ENCODE assay signal across 9 mouse cellular contexts in the genomic region with DNA sequence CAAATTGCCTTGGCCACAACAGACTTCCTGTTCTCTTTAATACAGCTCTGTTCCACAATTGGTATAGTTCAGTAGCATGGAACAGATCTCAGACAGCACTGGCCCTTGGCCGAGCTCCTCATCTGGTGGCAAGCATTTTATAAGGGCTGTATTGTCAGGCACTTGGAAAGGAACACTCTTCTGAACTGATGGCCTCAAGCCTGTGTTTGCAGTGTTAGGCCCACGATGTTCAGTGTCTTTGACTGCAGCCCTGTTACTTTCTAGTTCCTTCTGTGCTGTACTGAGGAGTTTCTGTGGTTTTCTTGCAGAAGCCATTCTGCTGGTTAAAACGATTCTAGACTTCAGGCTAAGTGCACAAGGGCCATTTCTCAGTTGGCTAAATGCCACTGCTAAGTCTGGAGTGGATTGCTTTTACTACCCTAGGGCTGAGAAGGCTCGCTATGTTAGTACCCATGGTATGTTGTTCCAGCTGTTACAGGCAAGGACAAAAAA.
DNase-seq lines count a peak whose midpoint lies in the region; ATAC-seq and TF ChIP-seq lines count a peak whose summit lies in the region.
"Had no signal": no experiment of that assay in that cellular context is flagged by ENCODE, and none has a peak within 500 bp of the region (broad histone marks: within the 10 kb centered on the region; RNA-seq: fewer than 3 reads in every experiment).

No protein-coding gene starts in this region.

- H3K27ac ChIP-seq in limb, embryonic 12.5 days: peak overlapping the region; percentile 83
- H3K27ac ChIP-seq in limb, embryonic 10.5 days: no peak overlapping the region
- peak overlapping the region; percentile 86 for H3K27ac ChIP-seq in macrophage
- H3K27ac ChIP-seq in stomach, postnatal 0 days (replicated peaks): 0 out of 2 replicates have a peak overlapping the region, but pooled peaks have one; percentile 18
- H3K27ac ChIP-seq: left cerebral cortex, adult 2 months had no signal

- no peak for TF ChIP-seq CTCF in stomach, postnatal 0 days (IDR thresholded peaks at IDR 0.05; ENCODE audit: low read depth)

- no peak for DNase-seq in limb, embryonic 10.5 days (ENCODE audit: low spot score)
- DNase-seq in brain, adult 2 months (ENCODE audit: low read depth, low spot score): peak; percentile 86
- DNase-seq in gastrocnemius, postnatal 14 days: peak; percentile 37
- DNase-seq in layer of hippocampus, adult 11-12 months (ENCODE audit: low spot score): peak; percentile 80
- DNase-seq in stomach, postnatal 0 days (ENCODE audit: low spot score): peak; percentile 14

- no peaks in the 10 kb centered on the region for H3K36me3 ChIP-seq in limb, embryonic 12.5 days
- H3K36me3 ChIP-seq in limb, embryonic 10.5 days: no peaks in the 10 kb centered on the region
- peaks cover 19% of the 10 kb centered on the region; the same call in 1 of the 2 replicates for H3K36me3 ChIP-seq in macrophage (ENCODE audit: inconsistent target)
- H3K36me3 ChIP-seq in stomach, postnatal 0 days (ENCODE audit: control insufficient read depth, insufficient read depth, low read length): no peaks in the 10 kb centered on the region

- H3K9ac ChIP-seq in limb, embryonic 12.5 days (replicated peaks): no peak overlapping the region
- no peak overlapping the region for H3K9ac ChIP-seq in stomach, postnatal 0 days (ENCODE audit: low read length)

- H3K9me3 ChIP-seq in limb, embryonic 12.5 days: no peaks in the 10 kb centered on the region
- H3K9me3 ChIP-seq in limb, embryonic 10.5 days (replicated peaks): no peaks in the 10 kb centered on the region
- no peaks in the 10 kb centered on the region for H3K9me3 ChIP-seq in stomach, postnatal 0 days (ENCODE audit: control insufficient read depth, low read length)

- 38% methylated on average over 4 of the region's 4 CpGs for WGBS in limb, embryonic 12.5 days
- 78% methylated on average over 4 of the region's 4 CpGs for WGBS in limb, embryonic 10.5 days
- WGBS in macrophage (ENCODE audit: missing documents): 0% methylated on average over 4 of the region's 4 CpGs
- 59% methylated on average over 4 of the region's 4 CpGs for WGBS in stomach, postnatal 0 days

- H3K79me2 ChIP-seq in macrophage (ENCODE audit: inconsistent target): peaks cover 73% of the 10 kb centered on the region

- H3K4me1 ChIP-seq in limb, embryonic 12.5 days (replicated peaks): peaks cover 10% of the 10 kb centered on the region
- H3K4me1 ChIP-seq in limb, embryonic 10.5 days: no peaks in the 10 kb centered on the region
- no peaks in the 10 kb centered on the region for H3K4me1 ChIP-seq in stomach, postnatal 0 days (replicated peaks; ENCODE audit: control insufficient read depth, insufficient read depth)

- intact Hi-C loops in gastrocnemius, postnatal 14 days (cut with DNase I; ENCODE audit: low total_unique reads): no loop called here

- no peak for TF ChIP-seq EP300 in stomach, postnatal 0 days (optimal IDR thresholded peaks at IDR 0.05)

- no peaks in the 10 kb centered on the region for H3K27me3 ChIP-seq in limb, embryonic 12.5 days
- H3K27me3 ChIP-seq in limb, embryonic 10.5 days (ENCODE audit: low read depth, poor library complexity, severe bottlenecking): no peaks in the 10 kb centered on the region
- no peaks in the 10 kb centered on the region for H3K27me3 ChIP-seq in stomach, postnatal 0 days (ENCODE audit: control insufficient read depth, insufficient read depth, low read length)

- H3K4me2 ChIP-seq in limb, embryonic 12.5 days: no peak overlapping the region
- no peak overlapping the region for H3K4me2 ChIP-seq in stomach, postnatal 0 days (replicated peaks; ENCODE audit: low read depth)

- ATAC-seq in limb, embryonic 12.5 days (ENCODE audit: insufficient number of reproducible peaks, insufficient read depth, low FRiP score, low TSS enrichment, low read depth): peak; percentile 37; the same call in 1 of the 2 replicates
- peak; percentile 38; the same call in 1 of the 2 replicates for ATAC-seq in stomach, postnatal 0 days (ENCODE audit: low FRiP score, low TSS enrichment)
- ATAC-seq in erythroid progenitor cell, adult 5-6 weeks (replicated peaks; ENCODE audit: low FRiP score, poor library complexity, severe bottlenecking): no peak

- H3K4me3 ChIP-seq in limb, embryonic 12.5 days (replicated peaks): no peak overlapping the region
- H3K4me3 ChIP-seq in limb, embryonic 10.5 days: no peak overlapping the region
- no peak overlapping the region for H3K4me3 ChIP-seq in macrophage (ENCODE audit: inconsistent target)
- no peak overlapping the region for H3K4me3 ChIP-seq in stomach, postnatal 0 days (ENCODE audit: low read depth, low read length)
- H3K4me3 ChIP-seq: left cerebral cortex, adult 2 months had no signal
